Mouse (Mus musculus) embryonic facial prominence, embryonic 12.5 days (tissue): ENCODE measurements around the gene Gm13057. TPM values are rescaled to one million over a fixed set of nuclear protein-coding genes. Genes with fewer than 3 reads are reported as not detected.
"Not testable (repeated sequence)": the region's sequence is repeated elsewhere in the genome, so short reads cannot be mapped to it uniquely, and the experiment has no call there.

Experiments
- ATAC-seq: fragments of 200-750 bp; cut with Nextera tagmentation; 2 replicates; pipeline ENCODE4 v1.8.0; 2017; ENCODE audit not compliant: insufficient number of reproducible peaks, insufficient read depth, low FRiP score, low TSS enrichment
- H3K27ac ChIP-seq: fragments of 300-500 bp; sonication (generic); 2 replicates; pipeline ENCODE4 v1.5.1; 2016; ENCODE audit warnings: mild to moderate bottlenecking
- H3K27me3 ChIP-seq: fragments of 300-500 bp; sonication (generic); 2 replicates; pipeline ENCODE4 v1.6.1; 2016; ENCODE audit warnings: mild to moderate bottlenecking, moderate library complexity
- H3K36me3 ChIP-seq: fragments of 300-500 bp; sonication (generic); 2 replicates; pipeline ENCODE4 v1.6.1; 2016; ENCODE audit warnings: mild to moderate bottlenecking
- H3K4me1 ChIP-seq: fragments of 300-500 bp; sonication (generic); 2 replicates; pipeline ENCODE4 v1.6.1; 2016
- H3K4me2 ChIP-seq: fragments of 300-500 bp; sonication (generic); replicated peaks from 2 replicates; pipeline ENCODE4 v1.6.1; 2016; ENCODE audit warnings: mild to moderate bottlenecking, moderate library complexity
- H3K4me3 ChIP-seq: fragments of 300-500 bp; sonication (generic); 2 replicates; pipeline ENCODE4 v1.5.1; 2016; ENCODE audit warnings: mild to moderate bottlenecking
- H3K9ac ChIP-seq: fragments of 300-500 bp; sonication (generic); 2 replicates; pipeline ENCODE4 v1.6.1; 2016; ENCODE audit warnings: mild to moderate bottlenecking, moderate library complexity
- H3K9me3 ChIP-seq: fragments of 300-500 bp; sonication (generic); 2 replicates; pipeline ENCODE4 v1.6.1; 2016; ENCODE audit warnings: mild to moderate bottlenecking, moderate library complexity
- WGBS: fragments of 180-500 bp; shearing (Covaris S2); methylation state at CpG from one replicate; pipeline ENCODE4 v1.1.7; 2016; 5-methylcytosine and 5-hydroxymethylcytosine counted together
- polyA plus RNA-seq: library from polyadenylated mRNA; unstranded; fragments of >200 nt; fragmentation: Nextera tagmentation; extraction: Ambion mirVana; gene quantifications from 2 replicates; pipeline ENCODE4 v1.2.1, GENCODE M21; 2016

Gene Gm13057
- polyA plus RNA-seq, result not detected in 2 replicates

DNA sequence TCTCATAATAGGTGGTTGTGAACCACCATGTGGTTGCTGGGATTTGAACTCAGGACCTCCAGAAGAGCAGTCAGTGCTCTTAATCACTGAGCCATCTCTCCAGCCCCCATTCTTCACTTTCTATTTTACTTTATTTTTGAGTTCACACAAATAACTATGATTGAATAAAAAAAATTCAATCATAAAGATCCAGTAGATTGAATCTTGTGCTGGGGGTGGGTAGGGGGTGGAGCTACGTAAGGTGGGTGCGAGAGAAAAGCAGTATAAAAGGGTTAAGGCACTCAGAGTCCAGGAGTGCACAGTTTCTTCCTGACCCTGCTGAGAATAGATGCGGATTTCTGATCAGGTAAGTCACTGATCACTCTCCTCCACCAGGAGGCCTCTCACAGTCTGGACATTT, at the start of gene Gm13057, which contains the start of gene BC080695:
Gene Gm13057, plus strand, starts transcription at position 310 of the 400 bp plus-strand sequence.
Gene BC080695, plus strand, starts transcription at position 301 of the 400 bp plus-strand sequence.
- H3K27me3 ChIP-seq, H3K4me2 ChIP-seq, H3K36me3 ChIP-seq, H3K4me1 ChIP-seq, ATAC-seq, H3K27ac ChIP-seq, H3K4me3 ChIP-seq, H3K9me3 ChIP-seq, H3K9ac ChIP-seq: not testable (repeated sequence)
- no CpG with 5 or more reads among the region's 3 CpGs for WGBS

DNA sequence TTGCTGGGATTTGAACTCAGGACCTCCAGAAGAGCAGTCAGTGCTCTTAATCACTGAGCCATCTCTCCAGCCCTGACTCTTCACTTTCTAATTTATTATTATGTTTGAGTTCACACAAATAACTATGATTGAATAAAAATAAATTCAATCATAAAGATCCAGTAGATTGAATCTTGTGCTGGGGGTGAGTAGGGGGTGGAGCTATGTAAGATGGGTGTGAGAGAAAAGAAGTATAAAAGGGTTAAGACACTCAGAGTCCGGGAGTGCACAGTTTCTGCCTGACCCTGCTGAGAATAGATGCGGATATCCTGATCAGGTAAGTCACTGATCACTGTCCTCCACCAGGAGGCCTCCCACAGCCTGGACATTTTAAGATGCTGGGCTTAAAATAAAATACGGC, 40.5 kb upstream of the Gm13057 start, which contains the start of gene Gm13043:
Gene Gm13043, plus strand, starts transcription at position 301 of the 400 bp plus-strand sequence.
- Histone ChIP-seq H3K4me2 (no peak within 1 kb of the TSS), H3K36me3 (no peaks in the 10 kb centered on the region), H3K4me1 (no peaks in the 10 kb centered on the region), H3K9me3 (0 out of 2 replicates have a peak, but pooled peaks cover 3% of the 10 kb centered on the region), H3K27me3 (no peaks in the 10 kb centered on the region), H3K9ac (no peak within 1 kb of the TSS), H3K27ac (no peak within 1 kb of the TSS), H3K4me3 (no peak within 1 kb of the TSS)
- ATAC-seq, result no peak
- 79% methylated on average over 3 of the region's 3 CpGs for WGBS

DNA sequence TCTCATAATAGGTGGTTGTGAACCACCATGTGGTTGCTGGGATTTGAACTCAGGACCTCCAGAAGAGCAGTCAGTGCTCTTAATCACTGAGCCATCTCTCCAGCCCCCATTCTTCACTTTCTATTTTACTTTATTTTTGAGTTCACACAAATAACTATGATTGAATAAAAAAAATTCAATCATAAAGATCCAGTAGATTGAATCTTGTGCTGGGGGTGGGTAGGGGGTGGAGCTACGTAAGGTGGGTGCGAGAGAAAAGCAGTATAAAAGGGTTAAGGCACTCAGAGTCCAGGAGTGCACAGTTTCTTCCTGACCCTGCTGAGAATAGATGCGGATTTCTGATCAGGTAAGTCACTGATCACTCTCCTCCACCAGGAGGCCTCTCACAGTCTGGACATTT, 15.9 kb upstream of the Gm13057 start, which contains the start of gene Gm13040:
Gene Gm13040, plus strand, starts transcription at position 301 of the 400 bp plus-strand sequence.
- not testable (repeated sequence) for H3K9me3 ChIP-seq, H3K27me3 ChIP-seq, H3K4me3 ChIP-seq, H3K4me2 ChIP-seq, H3K27ac ChIP-seq, H3K9ac ChIP-seq, H3K36me3 ChIP-seq, ATAC-seq, H3K4me1 ChIP-seq
- WGBS, result no CpG with 5 or more reads among the region's 3 CpGs

Other genes with a start within 250 kb of the Gm13057 start
- gene Lrrc38, start 202.0 kb upstream of the Gm13057 start, polyA plus RNA-seq, result 0.40 and 0.43 TPM in 2 replicates
- gene Pramel1, start 157.3 kb upstream of the Gm13057 start, polyA plus RNA-seq, result not detected in 2 replicates
- gene Pramef8, start 139.3 kb upstream of the Gm13057 start, polyA plus RNA-seq, result 25.4 and 25.5 TPM in 2 replicates
- gene Oog4, start 101.4 kb upstream of the Gm13057 start, polyA plus RNA-seq, result not detected in 2 replicates
- not detected in 2 replicates for gene Gm13043, start 40.4 kb upstream of the Gm13057 start, polyA plus RNA-seq
- not detected in 2 replicates for gene Gm13040, start 15.8 kb upstream of the Gm13057 start, polyA plus RNA-seq
- gene BC080695, start within 50 bp of the Gm13057 start, polyA plus RNA-seq, result not detected in 2 replicates
- not detected in 2 replicates for gene Gm13083, start 63.3 kb downstream of the Gm13057 start, polyA plus RNA-seq
- not detected in 2 replicates for gene Gm13088, start 105.5 kb downstream of the Gm13057 start, polyA plus RNA-seq
- gene Gm13089, start 151.0 kb downstream of the Gm13057 start, polyA plus RNA-seq, result not detected in 2 replicates
- gene Gm13078, start 167.7 kb downstream of the Gm13057 start, polyA plus RNA-seq, result not detected in 2 replicates
- gene Gm13023, start 237.6 kb downstream of the Gm13057 start, polyA plus RNA-seq, result not detected in 2 replicates